Mouse (Mus musculus): ENCODE data around the gene Trmo. TPM values are rescaled to one million over a fixed set of nuclear protein-coding genes. Genes with fewer than 3 reads are reported as not detected.

The Trmo gene
- polyA plus RNA-seq (2014; fragmentation: Illumina TruSeq; extraction: RNeasy Lipid Tissue Mini Kit (QIAGEN cat#74804); ENCODE audit: low read depth, low replicate concordance) = 4.7 TPM

DNA sequence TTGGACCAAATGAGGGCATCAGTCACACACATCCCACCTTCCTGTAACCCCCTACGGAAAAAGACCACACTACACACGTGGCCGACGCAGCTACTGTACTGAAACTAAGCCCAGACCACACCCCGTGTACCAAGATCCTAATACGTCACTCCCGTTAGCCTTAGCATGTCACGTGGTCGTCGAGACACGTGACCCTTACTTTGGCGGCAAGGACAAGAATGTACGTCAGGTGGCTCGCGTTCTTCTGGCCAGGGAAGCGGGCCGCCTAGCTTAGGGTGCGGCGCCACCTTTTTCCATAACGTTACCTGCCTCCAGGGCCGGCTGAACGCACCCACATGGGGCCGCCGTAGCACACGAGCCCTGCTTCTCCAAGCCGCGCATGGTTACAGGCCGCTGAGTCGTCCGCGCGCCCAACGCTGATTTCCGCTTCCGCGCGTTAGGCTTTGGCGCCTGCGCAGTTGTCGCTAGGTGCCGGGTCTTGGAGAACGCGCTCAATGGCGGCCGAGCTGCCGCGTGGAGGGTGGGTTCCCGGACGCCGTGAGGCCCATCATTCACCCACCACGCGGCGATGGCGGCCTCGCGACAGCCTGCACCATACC, at the start of gene Trmo:
TSS of gene Trmo (minus strand) at position 425 of the 599 bp plus-strand sequence.

DNA sequence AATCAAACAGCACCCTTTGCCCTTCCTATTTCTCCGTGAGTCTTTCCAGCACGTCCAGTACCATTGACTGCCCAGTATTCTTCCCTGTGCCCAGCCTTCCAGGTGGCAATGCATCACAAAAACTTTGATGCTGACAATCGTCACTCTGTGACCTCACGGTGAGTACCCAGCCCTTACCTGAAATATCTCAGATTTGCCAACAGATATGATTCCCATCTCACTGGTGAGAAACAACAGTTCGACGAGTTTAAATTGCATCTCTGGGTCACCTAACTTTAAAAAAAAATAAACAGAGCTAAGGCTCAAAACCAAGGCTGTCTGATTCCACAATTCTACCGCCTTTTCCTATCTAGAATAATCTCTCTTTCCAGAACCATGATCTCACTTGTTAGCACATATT, 24.2 kb upstream of the Trmo start, which contains the start of gene Hemgn:
TSS of gene Hemgn (minus strand) at position 101 of the 400 bp plus-strand sequence.

DNA sequence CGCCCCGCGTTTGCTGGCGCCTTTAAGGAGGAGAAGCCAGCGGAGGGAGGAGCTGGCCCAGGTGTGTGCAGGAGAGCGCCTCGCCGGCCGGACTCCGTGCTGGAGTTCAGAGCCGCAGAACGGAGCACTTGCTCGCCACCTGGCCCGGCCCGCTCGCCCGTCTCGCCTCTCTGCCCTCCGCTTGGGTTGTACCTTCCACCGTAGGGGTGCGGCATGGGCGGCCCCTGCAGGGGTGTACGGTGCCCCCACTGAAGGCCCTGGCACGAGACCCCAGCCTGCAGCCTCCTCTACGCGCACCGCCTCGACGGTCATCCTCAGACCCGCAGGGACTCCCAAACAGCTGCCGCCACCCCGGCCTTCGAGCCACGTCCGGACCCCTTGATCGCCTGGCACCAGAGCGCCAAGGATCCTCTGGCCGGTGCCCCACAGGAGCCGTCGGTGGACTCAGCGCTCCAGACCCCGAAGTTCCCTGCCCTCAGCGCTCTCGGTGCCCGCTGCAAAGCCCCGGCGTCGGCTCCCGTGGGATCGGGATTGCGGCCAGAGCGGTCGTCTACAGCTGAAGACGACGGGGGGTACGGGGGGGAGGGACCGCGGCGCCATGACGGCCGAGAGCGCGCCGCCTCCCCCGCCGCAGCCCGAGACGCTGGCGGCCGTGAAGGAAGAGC, 45.5 kb downstream of the Trmo start, which contains the start of gene Foxe1:
TSS of gene Foxe1 (plus strand) at position 14 of the 665 bp plus-strand sequence.

Other genes with a start within 250 kb of the Trmo start
- 10.4 TPM for gene Xpa, start 193.1 kb downstream of the Trmo start, polyA plus RNA-seq (2014; fragmentation: Illumina TruSeq; extraction: RNeasy Lipid Tissue Mini Kit (QIAGEN cat#74804); ENCODE audit: low read depth, low replicate concordance)
- not detected for gene Foxe1, start 45.8 kb downstream of the Trmo start, polyA plus RNA-seq (2014; fragmentation: Illumina TruSeq; extraction: RNeasy Lipid Tissue Mini Kit (QIAGEN cat#74804); ENCODE audit: low read depth, low replicate concordance)
- not detected for gene Hemgn, start 24.1 kb upstream of the Trmo start, polyA plus RNA-seq (2014; fragmentation: Illumina TruSeq; extraction: RNeasy Lipid Tissue Mini Kit (QIAGEN cat#74804); ENCODE audit: low read depth, low replicate concordance)
- 75.6 TPM for gene Anp32b, start 61.5 kb upstream of the Trmo start, polyA plus RNA-seq (2014; fragmentation: Illumina TruSeq; extraction: RNeasy Lipid Tissue Mini Kit (QIAGEN cat#74804); ENCODE audit: low read depth, low replicate concordance)
- 12.1 TPM for gene Nans, start 99.8 kb upstream of the Trmo start, polyA plus RNA-seq (2014; fragmentation: Illumina TruSeq; extraction: RNeasy Lipid Tissue Mini Kit (QIAGEN cat#74804); ENCODE audit: low read depth, low replicate concordance)
- 3.3 TPM for gene Trim14, start 146.7 kb upstream of the Trmo start, polyA plus RNA-seq (2014; fragmentation: Illumina TruSeq; extraction: RNeasy Lipid Tissue Mini Kit (QIAGEN cat#74804); ENCODE audit: low read depth, low replicate concordance)
- 0.13 TPM for gene Coro2a, start 212.8 kb upstream of the Trmo start, polyA plus RNA-seq (2014; fragmentation: Illumina TruSeq; extraction: RNeasy Lipid Tissue Mini Kit (QIAGEN cat#74804); ENCODE audit: low read depth, low replicate concordance)